Mouse (Mus musculus) gastrocnemius, postnatal 14 days (tissue): Measurements from ENCODE around the gene Rnpep. TPM values are rescaled to one million over a fixed set of nuclear protein-coding genes. Genes with fewer than 3 reads are reported as not detected.
A peak's percentile ranks its signal among the peaks of the same experiment; 100 is the strongest.

Experiments
- DNase-seq: peaks from one replicate; pipeline ENCODE4 v3.0.0; 2021; ENCODE audit warnings: mixed read lengths
- intact Hi-C: fragments of 180-260 bp; cut with DNase I; formaldehyde crosslinking; loops from one replicate; pipeline ENCODE4 v1.15.1; 2025; ENCODE audit warnings: low total_unique reads
- long read RNA-seq, 2 experiments: library from polyadenylated mRNA; stranded (forward); transcript quantifications; one replicate each; pipeline ENCODE4 v2.0.0; 2021
- total RNA-seq, 2 experiments: library from RNA; stranded (reverse); gene quantifications; 2 replicates each; pipeline ENCODE4 v1.2.3; 2021

The Rnpep gene
- 10 to 100 TPM; 10.4 TPM for total RNA-seq
- long read RNA-seq, experiment 1, transcript Rnpep-202 (11 exons, 2,288 nt): major isoform, 8 of 12 reads
- long read RNA-seq, experiment 1, partial matches to known transcripts: 2 of 12 reads
- long read RNA-seq, experiment 1, other reads (novel, unspliced or antisense): 1 of 12 reads
- long read RNA-seq, experiment 2, transcript Rnpep-202 (11 exons, 2,288 nt): major isoform, 6 of 9 reads
- long read RNA-seq, experiment 2, partial matches to known transcripts: 1 of 9 reads
- long read RNA-seq, experiment 2, other reads (novel, unspliced or antisense): 1 of 9 reads

DNA sequence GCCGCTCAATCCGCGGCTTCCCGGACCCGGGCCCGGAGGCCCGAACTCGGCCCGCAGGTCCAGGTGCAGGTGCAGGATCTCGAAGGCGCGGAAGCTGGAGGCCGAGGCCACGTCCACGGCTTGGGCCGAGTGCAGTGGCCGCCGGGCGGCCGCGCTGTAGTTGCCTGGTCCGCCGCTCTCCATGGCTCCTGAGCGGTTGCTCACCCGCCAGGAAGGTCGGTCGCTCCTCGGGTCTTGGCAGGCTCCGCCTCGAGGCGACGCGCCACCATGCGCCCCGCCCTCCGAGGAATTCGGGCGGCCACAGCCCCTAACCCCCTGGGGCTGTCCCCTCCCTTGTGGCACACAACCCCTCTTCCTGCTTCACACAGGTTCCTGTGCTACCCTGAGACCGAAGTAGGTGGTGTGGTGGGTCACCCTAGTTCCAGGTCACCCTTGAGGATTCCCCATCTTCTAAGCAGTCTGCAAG is at the start of gene Rnpep:
TSS of gene Rnpep (minus strand) at position 259 of the 466 bp plus-strand sequence.
- peak; percentile 77 for DNase-seq
- intact Hi-C loops: no loop called here

DNA sequence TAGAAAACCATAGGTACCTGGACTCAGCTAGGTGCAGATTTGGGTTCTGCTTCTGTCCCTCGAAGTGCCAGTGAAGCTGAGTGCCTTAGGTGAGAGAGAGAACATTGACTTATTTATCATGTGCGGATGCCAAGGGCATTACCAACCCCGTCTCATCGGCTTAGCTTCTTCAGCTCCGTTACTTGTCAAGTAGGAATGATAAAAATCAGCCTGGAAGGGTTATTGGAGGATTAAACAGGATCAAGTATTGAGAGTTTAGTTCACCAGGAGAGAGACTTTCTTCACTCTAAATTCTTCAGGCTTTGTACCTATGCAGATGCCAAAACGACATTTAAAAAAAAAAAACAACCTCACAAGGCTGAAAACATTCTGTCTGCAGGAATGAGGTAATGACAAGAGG is 46.7 kb upstream of the Rnpep start:
- no peak for DNase-seq
- intact Hi-C loops: no loop called here

DNA sequence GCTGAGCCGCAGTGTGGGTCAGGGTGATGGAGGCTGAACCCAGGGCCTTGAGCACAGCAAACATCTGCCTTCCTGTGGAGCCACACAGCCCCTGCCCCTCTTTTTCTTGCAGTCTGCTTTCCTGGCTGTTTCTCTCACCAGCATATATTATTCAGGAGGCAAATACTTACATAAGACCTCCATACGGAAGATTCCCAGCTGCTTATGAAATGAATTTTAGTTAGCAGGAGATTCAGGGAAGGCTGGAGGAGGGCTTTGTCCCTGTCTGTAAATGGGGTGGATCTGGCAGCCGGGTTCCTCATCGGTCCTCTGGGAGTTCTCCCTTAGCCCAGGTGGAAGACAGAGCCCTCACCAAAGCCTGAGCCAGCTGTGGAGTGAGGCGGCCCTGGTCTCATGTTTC is 44.5 kb upstream of the Rnpep start:
- DNase-seq: no peak
- intact Hi-C loops: no loop called here

DNA sequence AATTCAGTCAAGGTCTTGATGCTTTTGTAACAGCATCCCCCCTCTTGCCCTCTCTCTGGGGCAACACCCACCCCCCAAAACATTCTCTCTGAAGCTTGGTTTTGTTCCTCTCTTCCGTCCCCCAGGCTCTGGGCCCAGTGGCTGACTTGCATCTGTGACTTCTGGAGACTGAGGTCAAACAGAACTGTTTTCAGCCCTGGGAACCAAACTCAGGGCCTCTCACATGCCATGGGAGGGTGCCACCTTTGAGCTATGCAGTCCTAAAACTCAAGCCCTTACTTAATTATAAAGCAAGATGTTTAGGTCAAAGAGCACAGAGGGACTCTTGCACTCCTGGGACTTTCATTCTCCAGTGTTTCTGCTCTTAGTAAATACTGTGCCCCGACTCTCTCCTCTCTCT is 42.0 kb upstream of the Rnpep start:
- intact Hi-C loops: no loop called here
- DNase-seq: no peak

DNA sequence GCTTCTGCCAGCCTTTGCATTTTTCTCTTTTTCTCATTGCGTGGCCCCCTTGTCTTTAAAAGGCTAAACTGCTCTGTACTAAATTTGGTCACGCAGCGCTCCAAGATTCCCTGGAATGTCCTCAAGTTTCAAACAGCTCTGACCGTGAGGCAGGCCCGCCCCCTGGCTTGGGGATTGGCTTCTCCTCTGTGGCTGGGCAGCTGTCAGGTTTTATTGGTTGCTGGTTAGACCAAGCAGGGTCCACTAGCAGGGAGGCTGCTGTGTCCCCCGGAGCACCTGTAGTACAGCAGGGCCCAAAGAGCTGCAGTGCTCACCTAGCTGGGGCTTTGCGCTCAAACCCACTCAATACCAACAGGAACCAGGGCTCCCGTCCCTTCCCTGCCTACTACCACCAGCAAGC is 40.7 kb upstream of the Rnpep start, which contains the start of gene Lmod1:
TSS of gene Lmod1 (plus strand) at position 237 of the 400 bp plus-strand sequence.
- intact Hi-C loops: loop anchor here (5.0 kb wide), 1 partner anchor 43 kb away; no protein-coding TSS in a partner anchor
- DNase-seq: peak; percentile 71

DNA sequence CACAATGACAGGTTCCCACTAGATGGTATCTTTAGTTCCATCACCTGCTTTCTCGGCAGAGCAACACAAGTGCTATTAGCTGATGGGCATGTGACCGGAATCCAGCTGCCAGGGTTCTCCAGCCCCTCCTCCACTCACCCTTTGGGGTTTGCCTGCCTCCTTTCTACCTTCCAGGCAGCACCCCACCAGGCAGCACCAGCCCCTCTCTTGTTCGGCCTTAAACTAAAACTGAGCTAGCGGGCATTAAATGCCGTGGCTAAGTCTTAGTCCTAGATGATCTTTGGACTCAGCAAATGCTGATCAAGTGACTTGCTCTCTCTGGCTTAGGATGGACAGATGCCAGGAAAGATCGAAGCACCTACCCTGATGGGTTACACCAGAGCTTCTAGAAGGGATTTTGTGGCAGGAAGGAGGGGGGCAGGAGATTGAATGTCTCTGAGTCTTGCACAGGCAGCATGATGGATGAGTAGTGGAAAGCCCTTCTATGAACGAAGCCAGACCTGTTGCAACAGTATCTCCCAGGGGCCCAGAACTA is 39.5 kb upstream of the Rnpep start:
- DNase-seq: no peak
- intact Hi-C loops: loop anchor here (5.0 kb wide), 1 partner anchor 44 kb away; no protein-coding TSS in a partner anchor

DNA sequence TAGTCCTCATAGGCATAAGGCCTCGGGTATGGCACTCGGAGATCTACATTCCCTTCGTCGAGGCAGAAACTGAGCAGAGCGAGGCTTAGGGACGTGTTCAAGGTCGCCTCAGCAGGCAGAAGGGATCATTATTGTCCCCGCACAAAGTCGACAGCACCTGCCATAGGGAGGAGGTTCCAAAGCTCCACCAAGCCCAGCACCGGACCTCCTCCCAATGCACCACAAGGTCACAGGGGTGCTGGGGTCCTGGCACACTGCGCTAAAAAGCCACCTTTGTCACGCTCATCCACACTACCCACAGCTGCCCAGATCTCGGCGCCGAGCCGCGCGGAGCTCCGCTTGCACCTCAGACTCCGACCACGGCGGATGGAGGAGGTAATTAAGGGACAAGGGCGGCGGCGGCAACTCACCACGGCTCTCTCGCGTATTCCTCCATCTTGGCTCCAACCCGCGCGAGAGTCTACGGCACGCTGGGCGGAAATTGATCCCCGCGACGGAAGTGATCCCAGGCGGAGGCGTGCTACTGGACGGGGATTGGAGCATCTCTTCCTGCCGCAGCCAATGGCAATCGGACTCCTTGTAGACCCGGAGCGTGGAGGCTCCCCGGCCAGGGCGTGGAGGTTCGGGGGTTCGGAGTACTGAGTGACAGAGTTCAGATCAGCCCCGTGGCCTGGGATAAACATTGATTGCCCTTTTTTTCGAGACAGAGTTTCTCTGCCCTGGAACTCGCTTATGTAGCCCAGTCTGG is 29.6 kb upstream of the Rnpep start, which contains the start of gene Timm17a:
TSS of gene Timm17a (minus strand) at position 495 of the 748 bp plus-strand sequence.
- peak; percentile 95 for DNase-seq
- intact Hi-C loops: no loop called here

DNA sequence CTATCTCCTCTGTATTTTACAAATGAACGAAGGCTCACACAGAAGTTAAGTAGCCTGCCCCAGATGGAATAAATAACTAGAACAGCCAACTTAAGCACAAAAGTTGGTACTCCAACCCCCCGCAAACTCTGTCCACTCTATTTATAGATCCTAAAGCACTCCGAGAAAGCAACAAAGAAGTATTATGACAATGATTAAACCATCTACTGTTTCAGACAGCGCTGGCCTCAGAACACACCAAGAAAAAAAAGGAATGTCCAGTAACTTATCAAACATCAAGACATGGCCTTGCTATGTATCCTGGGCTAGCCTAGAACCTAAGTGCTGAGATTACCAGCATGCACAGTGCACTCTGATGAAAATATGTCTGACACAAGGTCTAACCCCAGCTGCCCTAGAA is 28.3 kb upstream of the Rnpep start:
- intact Hi-C loops: no loop called here
- no peak for DNase-seq

DNA sequence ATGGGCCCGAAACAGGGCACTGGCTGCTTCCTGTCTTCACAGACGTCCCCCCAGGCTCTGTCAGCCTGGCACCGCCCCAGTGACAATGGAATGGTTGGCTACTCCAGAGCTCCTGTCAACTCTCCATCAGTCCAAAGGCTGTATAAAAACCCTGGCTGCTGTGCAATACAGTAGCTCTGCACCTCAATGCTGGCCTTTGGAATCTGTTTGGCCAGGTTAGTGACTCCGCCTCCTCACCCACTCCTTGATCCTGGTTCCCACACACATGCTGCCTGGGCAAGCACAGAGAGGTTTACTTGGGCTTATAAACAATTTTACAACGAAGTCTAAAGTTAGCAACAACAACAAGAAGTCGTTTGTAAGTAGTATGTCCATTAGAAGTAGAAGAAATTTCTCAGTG is 27.5 kb upstream of the Rnpep start:
- DNase-seq: no peak
- intact Hi-C loops: no loop called here

DNA sequence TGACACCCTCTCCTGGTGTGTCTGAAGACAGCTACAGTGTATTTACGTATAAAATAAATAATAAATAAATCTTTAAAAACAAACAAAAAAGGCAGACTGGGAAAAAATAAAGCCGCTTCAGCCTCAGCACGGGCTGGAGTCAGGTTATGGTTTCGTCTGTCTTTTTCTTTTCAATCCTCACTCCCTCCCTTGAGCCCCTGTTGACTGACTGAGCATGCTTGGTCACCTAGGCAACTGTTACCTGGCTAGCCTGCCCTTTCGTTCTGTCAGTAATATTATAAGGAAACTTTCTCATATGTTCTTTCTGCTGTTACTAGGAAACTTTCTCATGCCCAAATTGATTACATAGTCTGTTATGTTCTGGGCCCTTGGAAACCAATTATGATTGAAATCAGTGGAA is 7.0 kb upstream of the Rnpep start:
- DNase-seq: no peak
- intact Hi-C loops: no loop called here

DNA sequence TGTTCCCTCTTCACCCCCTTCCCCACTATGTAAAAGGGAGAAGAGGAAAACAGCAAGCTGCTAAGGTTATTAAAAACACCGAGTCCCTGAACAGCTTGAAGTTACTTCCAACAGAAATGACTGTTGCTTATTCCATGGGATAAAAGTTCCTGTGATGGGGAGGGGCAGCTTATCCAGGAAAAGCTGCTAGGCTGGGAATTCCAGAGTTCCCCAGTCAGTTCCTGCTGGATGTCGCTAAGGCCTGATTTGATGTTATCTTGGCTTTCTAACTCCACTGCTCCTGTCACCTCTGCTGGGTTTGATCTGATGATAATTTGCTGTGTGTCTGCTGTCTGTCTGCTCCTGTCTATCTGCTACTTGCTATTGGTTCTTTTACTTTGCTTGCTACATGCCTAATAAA is 2.4 kb upstream of the Rnpep start:
- DNase-seq: no peak
- intact Hi-C loops: no loop called here

DNA sequence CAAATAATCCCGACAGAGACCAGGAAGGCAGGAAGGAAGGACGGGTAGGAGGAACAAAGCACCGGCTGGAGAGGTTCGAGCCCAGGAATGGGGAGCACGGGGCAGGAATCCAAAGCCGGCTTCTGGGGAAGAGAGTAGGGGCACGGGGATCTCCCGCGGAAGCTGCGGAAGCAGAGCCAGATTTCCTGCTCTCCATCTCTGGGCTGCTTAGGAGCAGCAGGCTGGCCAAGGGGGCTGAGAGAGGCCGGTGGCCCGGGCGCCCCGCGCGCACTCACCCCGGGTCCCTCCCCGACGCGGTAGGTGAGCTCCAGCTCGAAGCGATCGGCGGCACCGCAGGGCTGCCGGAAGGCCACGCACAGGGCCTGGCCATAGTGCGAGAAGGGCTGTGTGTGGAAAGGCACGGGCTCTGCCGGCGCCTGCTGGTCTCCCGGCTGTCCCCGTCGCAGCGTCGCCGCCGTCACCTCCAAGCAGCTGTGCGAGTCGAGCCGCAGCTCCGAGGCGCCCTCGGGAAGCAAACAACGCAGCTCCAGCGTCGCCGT is 528 bp downstream of the Rnpep start:
- intact Hi-C loops: no loop called here
- DNase-seq: no peak

DNA sequence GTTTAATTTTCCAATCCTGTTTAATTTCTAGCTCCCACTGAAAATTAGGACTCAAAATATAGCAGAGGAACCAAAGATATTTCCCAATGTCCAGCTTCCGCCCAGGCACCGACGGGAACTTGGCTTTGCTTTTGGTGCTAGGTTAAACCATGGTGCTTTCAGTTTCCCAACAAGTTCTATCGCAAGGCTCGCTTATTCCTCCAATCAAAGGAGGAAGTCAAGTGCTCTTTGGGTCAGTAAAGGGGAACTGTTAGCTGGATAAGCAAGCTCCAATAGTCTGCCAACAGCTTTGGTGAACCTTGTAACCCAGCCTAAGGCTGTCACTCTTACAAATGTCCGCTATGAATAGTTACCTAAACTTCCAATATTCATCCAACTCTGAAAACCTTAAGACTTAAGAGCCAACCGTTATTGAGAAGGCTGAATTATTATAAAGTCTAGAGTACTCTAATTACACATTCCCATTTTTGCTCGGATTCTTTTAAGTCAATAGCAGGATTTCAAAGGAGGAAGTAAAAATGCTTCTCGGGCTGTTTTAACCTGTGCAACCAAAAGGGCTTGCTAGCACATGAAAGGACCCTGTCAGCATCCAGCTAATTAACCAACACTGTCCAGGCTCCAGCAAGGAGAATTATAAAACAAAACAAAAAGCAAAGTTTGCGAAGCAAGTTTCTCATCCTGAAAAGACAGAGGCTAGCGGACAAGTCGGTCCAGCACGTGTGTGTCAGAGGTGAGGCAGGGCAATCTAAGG is 1.2 kb downstream of the Rnpep start:
- no peak for DNase-seq
- intact Hi-C loops: no loop called here

DNA sequence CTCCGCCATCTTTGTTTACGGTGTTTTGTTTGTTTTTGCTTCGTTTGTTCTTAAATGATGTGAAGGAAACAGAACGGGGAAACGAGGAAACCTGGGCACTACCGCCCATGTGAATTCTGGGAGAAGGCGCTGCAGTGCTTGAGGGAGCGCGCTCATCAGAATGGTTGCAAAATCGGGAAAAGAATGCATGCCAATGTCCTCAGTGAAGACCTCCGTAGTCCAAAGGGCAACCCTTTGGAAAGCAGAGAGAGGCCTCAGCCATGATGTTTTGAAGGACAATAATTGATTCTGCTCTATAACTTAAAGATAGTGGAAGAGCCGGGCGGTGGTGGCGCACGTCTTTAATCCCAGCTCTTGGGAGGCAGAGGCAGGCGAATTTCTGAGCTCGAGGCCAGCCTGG is 2.0 kb downstream of the Rnpep start:
- no peak for DNase-seq
- intact Hi-C loops: no loop called here

DNA sequence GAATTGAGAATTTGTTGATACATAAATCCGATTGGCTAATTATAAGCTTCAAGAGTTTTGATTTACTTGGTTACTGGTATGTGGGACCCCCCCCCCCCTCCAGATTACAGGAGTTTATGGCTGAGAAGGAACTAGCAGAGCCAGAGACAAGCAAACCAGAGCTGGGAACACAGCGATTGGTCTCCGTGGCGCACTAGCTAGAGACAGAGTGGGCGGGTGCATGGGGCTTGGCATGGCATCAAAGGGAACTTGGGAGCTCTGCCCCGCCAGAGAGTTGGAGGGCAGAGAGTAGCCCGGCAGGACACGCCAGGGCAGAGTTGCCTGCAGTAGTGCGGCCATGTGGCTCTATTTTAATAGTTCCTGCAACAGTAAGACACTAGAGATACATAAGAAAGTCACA is 3.2 kb downstream of the Rnpep start:
- intact Hi-C loops: no loop called here
- peak; percentile 75 for DNase-seq

DNA sequence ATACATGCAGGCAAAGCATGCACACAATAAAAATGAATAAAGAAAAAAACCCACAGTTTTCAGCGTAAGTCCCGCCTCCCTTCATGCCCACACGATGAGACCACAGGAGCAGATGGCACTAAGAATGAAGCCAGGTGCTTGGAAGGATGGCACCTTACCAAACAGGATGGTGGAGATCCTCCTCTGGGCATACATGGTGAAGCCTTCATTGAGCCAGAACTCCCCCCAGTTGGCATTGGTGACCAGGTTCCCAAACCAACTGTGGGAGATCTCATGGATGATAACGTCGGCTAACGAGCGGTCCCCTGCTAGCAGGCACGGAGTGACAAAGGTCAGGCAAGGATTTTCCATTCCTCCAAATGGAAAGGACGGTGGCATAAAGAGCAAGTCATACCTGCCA is 12.5 kb downstream of the Rnpep start:
- intact Hi-C loops: no loop called here
- DNase-seq: no peak

DNA sequence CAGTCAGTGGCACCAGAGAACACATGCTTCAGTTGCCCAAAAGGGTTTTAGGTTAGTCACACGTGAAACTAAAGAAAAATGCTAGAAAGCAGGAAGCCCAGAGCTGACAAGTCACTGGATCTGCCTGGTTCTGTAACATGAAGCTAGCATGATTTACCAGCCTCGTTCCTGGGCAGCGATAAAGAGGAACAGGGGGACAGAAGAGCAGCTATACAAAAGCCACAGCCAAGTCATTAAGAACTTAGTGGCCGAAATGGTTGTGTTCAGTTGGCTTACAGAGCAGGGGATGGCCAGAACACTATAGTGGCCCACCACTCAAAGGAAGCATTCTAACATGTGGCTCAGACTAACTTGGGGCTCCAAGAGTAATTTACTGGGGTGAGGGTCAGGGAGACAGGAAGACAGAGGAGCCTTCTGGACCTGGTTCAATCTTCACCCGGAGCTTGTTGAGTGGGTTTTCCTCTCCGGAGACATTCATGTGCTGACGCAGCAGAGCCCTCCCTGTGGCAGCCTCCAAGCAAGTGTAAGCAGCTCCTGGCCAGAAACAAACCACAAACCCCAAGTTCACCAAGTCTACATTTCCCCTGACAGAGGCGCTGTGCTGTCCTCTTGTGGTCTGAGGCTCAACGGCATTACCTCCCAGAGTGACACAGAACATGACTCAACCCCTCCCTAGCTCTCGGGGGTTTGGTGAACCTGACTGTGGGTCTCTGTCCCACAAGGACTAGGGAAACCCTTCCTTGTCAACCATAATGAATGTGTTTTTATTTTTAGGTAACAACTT is 16.0 kb downstream of the Rnpep start:
- no peak for DNase-seq
- intact Hi-C loops: loop anchor here (5.0 kb wide), 1 partner anchor 99 kb away; no protein-coding TSS in a partner anchor

DNA sequence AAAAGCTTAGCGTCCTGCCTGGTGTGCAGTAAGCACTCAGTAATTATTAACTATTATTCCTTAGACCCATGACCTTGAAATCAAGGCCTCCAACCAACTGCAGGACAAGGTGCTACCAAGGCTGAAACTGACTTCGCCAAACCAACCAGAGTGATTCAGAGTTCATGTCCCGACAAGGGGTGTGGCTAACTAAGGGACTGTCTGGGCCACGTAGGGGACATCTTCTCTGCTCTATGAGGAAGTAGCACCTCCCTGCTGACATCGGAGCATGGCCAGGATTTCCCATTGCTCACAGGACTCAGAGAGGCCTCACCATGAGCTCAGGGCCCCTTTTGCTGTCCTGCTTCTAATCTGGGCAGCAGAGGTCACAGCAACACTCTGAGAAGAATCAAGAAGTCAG is 18.1 kb downstream of the Rnpep start:
- intact Hi-C loops: loop anchor here (5.0 kb wide), 1 partner anchor 101 kb away; no protein-coding TSS in a partner anchor
- DNase-seq: no peak

DNA sequence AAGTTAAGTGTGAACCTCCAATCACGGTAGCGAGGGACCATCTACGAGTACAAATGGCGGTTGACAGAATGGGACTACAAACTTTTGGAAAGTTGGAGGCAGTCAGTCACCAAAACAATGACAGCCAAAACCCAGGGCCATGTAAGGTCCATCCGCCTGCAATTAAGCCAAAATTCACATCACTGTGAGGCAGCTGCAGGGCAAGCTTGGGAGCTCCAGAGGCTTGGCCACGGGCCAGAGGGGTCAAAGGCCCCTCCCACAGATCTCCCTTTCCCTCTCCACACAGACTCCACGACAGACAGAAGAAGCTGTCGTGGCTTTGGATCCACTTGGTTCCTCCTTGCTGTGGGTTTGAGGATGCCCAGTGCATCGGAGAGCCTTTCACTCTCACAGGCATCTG is 20.6 kb downstream of the Rnpep start:
- intact Hi-C loops: no loop called here
- DNase-seq: no peak
